In genomic region chr16:21226629-21227028, GRCm38 (mm10) we compare ENCODE assay signal across 27 mouse cellular contexts. TPM values are rescaled to one million over a fixed set of nuclear protein-coding genes. Genes with fewer than 3 reads are reported as not detected.
A peak's percentile ranks its signal among the peaks of the same experiment; 100 is the strongest.
DNase-seq lines count a peak whose midpoint lies in the region; ATAC-seq and TF ChIP-seq lines count a peak whose summit lies in the region.
"Had no signal": no experiment of that assay in that cellular context is flagged by ENCODE, and none has a peak within 500 bp of the region (broad histone marks: within the 10 kb centered on the region; RNA-seq: fewer than 3 reads in every experiment).

No protein-coding gene starts in this region.

- no peak overlapping the region for H3K4me2 ChIP-seq in kidney, embryonic 15.5 days
- no peak overlapping the region for H3K4me2 ChIP-seq in limb, embryonic 11.5 days (ENCODE audit: low read depth, severe bottlenecking)
- H3K4me2 ChIP-seq in stomach, postnatal 0 days (replicated peaks; ENCODE audit: low read depth): no peak overlapping the region
- H3K4me2 ChIP-seq: forebrain, embryonic 12.5 days; heart, embryonic 15.5 days; hindbrain, embryonic 15.5 days; liver, embryonic 15.5 days; midbrain, embryonic 13.5 days had no signal

- TF ChIP-seq CTCF in stomach, postnatal 0 days (IDR thresholded peaks at IDR 0.05; ENCODE audit: low read depth): no peak

- H3K4me3 ChIP-seq in kidney, embryonic 15.5 days (replicated peaks): no peak overlapping the region
- no peak overlapping the region for H3K4me3 ChIP-seq in limb, embryonic 11.5 days (ENCODE audit: low read depth, low read length)
- no peak overlapping the region for H3K4me3 ChIP-seq in stomach, postnatal 0 days (ENCODE audit: low read depth, low read length)
- H3K4me3 ChIP-seq: forebrain, embryonic 12.5 days; gastrocnemius, adult 2 months; heart, embryonic 15.5 days; hindbrain, embryonic 15.5 days; layer of hippocampus, adult 2 months; liver, embryonic 15.5 days; midbrain, embryonic 13.5 days had no signal

- no peak overlapping the region for H3K9ac ChIP-seq in kidney, embryonic 15.5 days
- no peak overlapping the region for H3K9ac ChIP-seq in limb, embryonic 11.5 days (ENCODE audit: low read length)
- H3K9ac ChIP-seq in stomach, postnatal 0 days (ENCODE audit: low read length): no peak overlapping the region
- H3K9ac ChIP-seq: forebrain, embryonic 12.5 days; heart, embryonic 15.5 days; hindbrain, embryonic 15.5 days; liver, embryonic 15.5 days; midbrain, embryonic 13.5 days had no signal

- H3K27me3 ChIP-seq in kidney, embryonic 15.5 days: peaks cover 14% of the 10 kb centered on the region
- no peaks in the 10 kb centered on the region for H3K27me3 ChIP-seq in limb, embryonic 11.5 days (ENCODE audit: control insufficient read depth, insufficient read depth, low read length)
- no peaks in the 10 kb centered on the region for H3K27me3 ChIP-seq in stomach, postnatal 0 days (ENCODE audit: control insufficient read depth, insufficient read depth, low read length)
- H3K27me3 ChIP-seq: heart, embryonic 15.5 days; hindbrain, embryonic 15.5 days; liver, embryonic 15.5 days; midbrain, embryonic 13.5 days had no signal

- H3K36me3 ChIP-seq in kidney, embryonic 15.5 days: peaks cover 16% of the 10 kb centered on the region
- peaks cover 13% of the 10 kb centered on the region for H3K36me3 ChIP-seq in limb, embryonic 11.5 days (ENCODE audit: control insufficient read depth, insufficient read depth, low read length)
- H3K36me3 ChIP-seq in stomach, postnatal 0 days (ENCODE audit: control insufficient read depth, insufficient read depth, low read length): peaks cover 11% of the 10 kb centered on the region
- H3K36me3 ChIP-seq: G1E; liver, embryonic 15.5 days had no signal

- H3K9me3 ChIP-seq in kidney, embryonic 15.5 days (replicated peaks): no peaks in the 10 kb centered on the region
- H3K9me3 ChIP-seq in limb, embryonic 11.5 days (ENCODE audit: control insufficient read depth, low read length): no peaks in the 10 kb centered on the region
- H3K9me3 ChIP-seq in stomach, postnatal 0 days (ENCODE audit: control insufficient read depth, low read length): no peaks in the 10 kb centered on the region
- H3K9me3 ChIP-seq: forebrain, embryonic 12.5 days; G1E; heart, embryonic 15.5 days; hindbrain, embryonic 15.5 days; liver, embryonic 15.5 days; midbrain, embryonic 13.5 days had no signal

- WGBS in kidney, embryonic 15.5 days: 66% methylated on average over 6 of the region's 6 CpGs
- 76% methylated on average over 6 of the region's 6 CpGs for WGBS in limb, embryonic 11.5 days
- 43% methylated on average over 6 of the region's 6 CpGs for WGBS in stomach, postnatal 0 days

- ATAC-seq in kidney, embryonic 15.5 days (replicated peaks; ENCODE audit: low FRiP score): no peak
- ATAC-seq in limb, embryonic 11.5 days (ENCODE audit: insufficient number of reproducible peaks, low FRiP score, low TSS enrichment, low read depth): no peak
- peak; percentile 38 for ATAC-seq in stomach, postnatal 0 days (ENCODE audit: low FRiP score, low TSS enrichment)
- ATAC-seq: activated CD4-positive, CD25-positive, alpha-beta regulatory T cell, adult 4 months; midbrain, embryonic 13.5 days had no signal

- H3K4me1 ChIP-seq in kidney, embryonic 15.5 days: peaks cover 17% of the 10 kb centered on the region
- peaks cover 8% of the 10 kb centered on the region; the same call in 1 of the 2 replicates for H3K4me1 ChIP-seq in limb, embryonic 11.5 days (ENCODE audit: control insufficient read depth, insufficient read depth, low read length)
- no peaks in the 10 kb centered on the region for H3K4me1 ChIP-seq in stomach, postnatal 0 days (replicated peaks; ENCODE audit: control insufficient read depth, insufficient read depth)
- H3K4me1 ChIP-seq: liver, embryonic 15.5 days had no signal

- DNase-seq in kidney, adult 8-10 months: no peak
- DNase-seq in right cerebral cortex, postnatal 14 days: peak; percentile 2
- DNase-seq in right cerebral cortex, adult 18-20 months: no peak
- no peak for DNase-seq in limb, embryonic 11.5 days (ENCODE audit: low spot score)
- DNase-seq in stomach, postnatal 0 days (ENCODE audit: low spot score): no peak
- DNase-seq in cerebellum, adult 11 months: no peak
- DNase-seq in thymus, postnatal 14 days: no peak
- DNase-seq: adrenal gland, adult 8-10 months; B cell, adult 2 months; cerebellum, adult 8-10 months; cerebellum, postnatal 36 days; embryo, embryonic 11 days; gastrocnemius, adult 2 months; kidney, adult 9 months; kidney, postnatal 25 days; liver; right cerebral cortex, postnatal 25 days; spleen, adult 18-20 months had no signal

- no peak for TF ChIP-seq EP300 in stomach, postnatal 0 days (optimal IDR thresholded peaks at IDR 0.05)

- H3K27ac ChIP-seq in kidney, embryonic 15.5 days: peak overlapping the region; percentile 52; the same call in 1 of the 2 replicates
- 0 out of 2 replicates have a peak overlapping the region, but pooled peaks have one; percentile 49 for H3K27ac ChIP-seq in limb, embryonic 11.5 days (replicated peaks; ENCODE audit: low read depth, low read length)
- H3K27ac ChIP-seq in stomach, postnatal 0 days (replicated peaks): peak overlapping the region; percentile 79
- H3K27ac ChIP-seq: forebrain, embryonic 12.5 days; gastrocnemius, adult 2 months; heart, embryonic 15.5 days; hindbrain, embryonic 15.5 days; layer of hippocampus, adult 2 months; liver, embryonic 15.5 days; midbrain, embryonic 13.5 days had no signal

RNA-seq across cellular contexts. Expression of gene Ephb3, which starts 22.1 kb away (rescaled TPM):
- 17.2 and 18.7 TPM in 2 replicates for polyA plus RNA-seq in kidney, embryonic 15.5 days (2015; fragmentation: Nextera tagmentation; extraction: Ambion mirVana)
- 33.1 and 35.7 TPM in 2 replicates for polyA plus RNA-seq in limb, embryonic 11.5 days (2014; fragmentation: Nextera tagmentation; extraction: Ambion mirVana)
- polyA plus RNA-seq in stomach, postnatal 0 days (2015; fragmentation: Nextera tagmentation; extraction: Ambion mirVana): 15.1 and 16.8 TPM in 2 replicates
- polyA plus RNA-seq: activated CD4-positive, CD25-positive, alpha-beta regulatory T cell, adult 4 months; G1E had no signal
